Comparison of ENCODE assay signal across 9 mouse cellular contexts in the genomic region with DNA sequence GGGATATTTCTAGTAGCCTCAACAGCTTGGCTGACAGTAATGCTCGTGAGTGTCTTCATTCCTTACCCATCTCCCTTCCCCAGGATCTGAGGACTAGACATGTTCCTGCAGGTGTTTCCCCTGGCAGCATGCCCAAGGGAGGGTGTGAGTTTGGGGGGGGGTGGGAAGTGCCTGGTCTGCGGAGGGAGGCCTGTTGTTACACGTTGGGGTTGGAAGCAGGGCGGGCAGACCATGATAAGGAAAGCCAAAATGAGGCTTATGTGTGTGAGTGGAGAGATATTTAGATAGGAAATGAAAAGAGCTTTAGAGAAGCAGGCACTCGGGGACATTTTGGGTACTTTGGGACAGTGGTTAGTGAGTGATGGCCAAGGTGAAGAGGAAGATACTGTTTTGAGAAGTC. TPM values are rescaled to one million over a fixed set of nuclear protein-coding genes. Genes with fewer than 3 reads are reported as not detected.
DNase-seq lines count a peak whose midpoint lies in the region; ATAC-seq and TF ChIP-seq lines count a peak whose summit lies in the region.
"Had no signal": no experiment of that assay in that cellular context is flagged by ENCODE, and none has a peak within 500 bp of the region (broad histone marks: within the 10 kb centered on the region; RNA-seq: fewer than 3 reads in every experiment).

No protein-coding gene starts in this region.

- no peak overlapping the region for H3K9ac ChIP-seq in hindbrain, embryonic 16.5 days (ENCODE audit: low read depth, low read length)
- H3K9ac ChIP-seq in hindbrain, embryonic 14.5 days: peak overlapping the region; percentile 96; the same call in 1 of the 2 replicates
- no peak overlapping the region for H3K9ac ChIP-seq in midbrain, embryonic 12.5 days (replicated peaks)

- H3K36me3 ChIP-seq in hindbrain, embryonic 10.5 days: peaks cover 63% of the 10 kb centered on the region
- peaks cover 34% of the 10 kb centered on the region for H3K36me3 ChIP-seq in hindbrain, embryonic 16.5 days (ENCODE audit: control insufficient read depth, insufficient read depth, low read length)
- H3K36me3 ChIP-seq in hindbrain, embryonic 14.5 days (replicated peaks; ENCODE audit: control insufficient read depth, insufficient read depth): peaks cover 57% of the 10 kb centered on the region
- H3K36me3 ChIP-seq in midbrain, embryonic 12.5 days: peaks cover 50% of the 10 kb centered on the region

- intact Hi-C loops in left cerebral cortex, postnatal 25 days (cut with DNase I): no loop called here

- no peak overlapping the region for H3K4me2 ChIP-seq in hindbrain, embryonic 16.5 days (ENCODE audit: low read length)
- peak overlapping the region; percentile 74 for H3K4me2 ChIP-seq in hindbrain, embryonic 14.5 days (replicated peaks)
- H3K4me2 ChIP-seq in midbrain, embryonic 12.5 days (replicated peaks): peak overlapping the region; percentile 73

- H3K4me3 ChIP-seq in hindbrain, embryonic 10.5 days: peak overlapping the region; percentile 95
- no peak overlapping the region for H3K4me3 ChIP-seq in hindbrain, embryonic 16.5 days (ENCODE audit: low read length)
- peak overlapping the region; percentile 33 for H3K4me3 ChIP-seq in bone marrow, adult 2 months (replicated peaks; ENCODE audit: control insufficient read depth, low read depth, low read length)
- peak overlapping the region; percentile 2; the same call in 1 of the 2 replicates for H3K4me3 ChIP-seq in hindbrain, embryonic 14.5 days (replicated peaks; ENCODE audit: low read length)
- peak overlapping the region; percentile 12; the same call in 1 of the 2 replicates for H3K4me3 ChIP-seq in midbrain, embryonic 12.5 days

- H3K9me3 ChIP-seq in hindbrain, embryonic 10.5 days: no peaks in the 10 kb centered on the region
- no peaks in the 10 kb centered on the region for H3K9me3 ChIP-seq in hindbrain, embryonic 16.5 days (ENCODE audit: control insufficient read depth, low read length)
- H3K9me3 ChIP-seq in hindbrain, embryonic 14.5 days (ENCODE audit: control insufficient read depth, low read length): no peaks in the 10 kb centered on the region
- no peaks in the 10 kb centered on the region for H3K9me3 ChIP-seq in midbrain, embryonic 12.5 days

- H3K27ac ChIP-seq in hindbrain, embryonic 10.5 days: no peak overlapping the region; the same call in 1 of the 2 replicates
- no peak overlapping the region for H3K27ac ChIP-seq in hindbrain, embryonic 16.5 days (ENCODE audit: low read depth, low read length)
- H3K27ac ChIP-seq in bone marrow, adult 2 months (ENCODE audit: control insufficient read depth, insufficient read depth, low read depth, low read length, poor library complexity): peak overlapping the region; percentile 22
- no peak overlapping the region for H3K27ac ChIP-seq in hindbrain, embryonic 14.5 days
- no peak overlapping the region for H3K27ac ChIP-seq in midbrain, embryonic 12.5 days (replicated peaks)

- ATAC-seq in hindbrain, embryonic 16.5 days: no peak
- no peak for ATAC-seq in hindbrain, embryonic 14.5 days (ENCODE audit: low FRiP score)
- ATAC-seq in midbrain, embryonic 12.5 days (ENCODE audit: low FRiP score, low read depth): no peak
- ATAC-seq: Patski had no signal

- DNase-seq in hindbrain, embryonic 10.5 days (ENCODE audit: low spot score): no peak
- DNase-seq in hindbrain, embryonic 14.5 days (ENCODE audit: low spot score): no peak
- DNase-seq in adrenal gland, adult 18-20 months (ENCODE audit: low spot score in 2 of 2): no peak
- DNase-seq in left cerebral cortex, postnatal 25 days (ENCODE audit: low spot score in 2 of 2): no peak
- no peak for DNase-seq in gastrocnemius, postnatal 25 days

- no peak for TF ChIP-seq POLR2A in bone marrow, adult 2 months (IDR thresholded peaks at IDR 0.05; ENCODE audit: borderline replicate concordance, control insufficient read depth, low read depth, low read length)

- H3K27me3 ChIP-seq in hindbrain, embryonic 10.5 days (ENCODE audit: insufficient read depth, poor library complexity, severe bottlenecking): no peaks in the 10 kb centered on the region
- H3K27me3 ChIP-seq in hindbrain, embryonic 16.5 days (replicated peaks; ENCODE audit: control insufficient read depth, insufficient read depth, low read length): no peaks in the 10 kb centered on the region
- no peaks in the 10 kb centered on the region for H3K27me3 ChIP-seq in hindbrain, embryonic 14.5 days (ENCODE audit: control insufficient read depth, insufficient read depth, low read length)
- no peaks in the 10 kb centered on the region for H3K27me3 ChIP-seq in midbrain, embryonic 12.5 days
- H3K27me3 ChIP-seq: Patski had no signal

- 80% methylated on average over 5 of the region's 5 CpGs for WGBS in hindbrain, embryonic 10.5 days
- 67% methylated on average over 5 of the region's 5 CpGs for WGBS in hindbrain, embryonic 16.5 days
- 3% methylated on average over 5 of the region's 5 CpGs for WGBS in bone marrow, adult 2 months
- 69% methylated on average over 5 of the region's 5 CpGs for WGBS in hindbrain, embryonic 14.5 days
- 81% methylated on average over 5 of the region's 5 CpGs for WGBS in midbrain, embryonic 12.5 days

- TF ChIP-seq CTCF in bone marrow, adult 2 months (IDR thresholded peaks at IDR 0.05; ENCODE audit: control insufficient read depth, insufficient read depth, low read length): no peak

- H3K4me1 ChIP-seq in hindbrain, embryonic 10.5 days (replicated peaks): peaks cover 46% of the 10 kb centered on the region
- H3K4me1 ChIP-seq in hindbrain, embryonic 16.5 days (ENCODE audit: control insufficient read depth, insufficient read depth, low read depth, low read length): peaks cover 22% of the 10 kb centered on the region
- H3K4me1 ChIP-seq in bone marrow, adult 2 months (ENCODE audit: control insufficient read depth, insufficient read depth, low read length): peaks cover 5% of the 10 kb centered on the region; the same call in 1 of the 2 replicates
- peaks cover 30% of the 10 kb centered on the region for H3K4me1 ChIP-seq in hindbrain, embryonic 14.5 days (replicated peaks; ENCODE audit: control insufficient read depth, insufficient read depth, low read length)
- peaks cover 35% of the 10 kb centered on the region for H3K4me1 ChIP-seq in midbrain, embryonic 12.5 days

RNA-seq across cellular contexts. Expression of gene Mta2, which starts 2.4 kb away (rescaled TPM):
- 178 and 184 TPM in 2 replicates for polyA plus RNA-seq in hindbrain, embryonic 10.5 days (2016; fragmentation: Nextera tagmentation; extraction: Ambion mirVana)
- polyA plus RNA-seq in hindbrain, embryonic 16.5 days (2015; fragmentation: Nextera tagmentation; extraction: Ambion mirVana): 91.3 and 103 TPM in 2 replicates
- polyA plus RNA-seq in bone marrow, adult 2 months (2011; ENCODE audit: insufficient read depth, insufficient read length, low replicate concordance, missing spikeins): 67.4 and 91.6 TPM in 2 replicates
- 29.3 and 30.3 TPM in 2 replicates for polyA plus RNA-seq in hindbrain, embryonic 14.5 days (2014; fragmentation: Nextera tagmentation; extraction: Ambion mirVana)
- 189 and 192 TPM in 2 replicates for polyA plus RNA-seq in midbrain, embryonic 12.5 days (2016; fragmentation: Nextera tagmentation; extraction: Ambion mirVana)
- total RNA-seq in adrenal gland, adult 18-20 months (2021): 10 to 100 TPM; 81.1 to 89.8 TPM
- total RNA-seq in left cerebral cortex, postnatal 25 days (2021): 10 to 100 TPM; 46.0 to 46.9 TPM
- total RNA-seq in gastrocnemius, postnatal 25 days (2021): 10 to 100 TPM; 19.5 to 21.9 TPM

RNA-seq across cellular contexts. Expression of gene Tut1, which starts 9.6 kb away (rescaled TPM):
- polyA plus RNA-seq in hindbrain, embryonic 10.5 days (2016; fragmentation: Nextera tagmentation; extraction: Ambion mirVana): 39.3 and 41.2 TPM in 2 replicates
- 23.9 and 26.3 TPM in 2 replicates for polyA plus RNA-seq in hindbrain, embryonic 16.5 days (2015; fragmentation: Nextera tagmentation; extraction: Ambion mirVana)
- polyA plus RNA-seq in bone marrow, adult 2 months (2011; ENCODE audit: insufficient read depth, insufficient read length, low replicate concordance, missing spikeins): 10.7 and 19.1 TPM in 2 replicates
- 20.0 and 23.0 TPM in 2 replicates for polyA plus RNA-seq in hindbrain, embryonic 14.5 days (2014; fragmentation: Nextera tagmentation; extraction: Ambion mirVana)
- 34.0 and 34.2 TPM in 2 replicates for polyA plus RNA-seq in midbrain, embryonic 12.5 days (2016; fragmentation: Nextera tagmentation; extraction: Ambion mirVana)
- 10 to 100 TPM; 23.1 to 26.1 TPM for total RNA-seq in adrenal gland, adult 18-20 months (2021)
- 10 to 100 TPM; 18.7 to 20.1 TPM for total RNA-seq in left cerebral cortex, postnatal 25 days (2021)
- 1 to 10 TPM; 5.7 to 7.2 TPM for total RNA-seq in gastrocnemius, postnatal 25 days (2021)

RNA-seq across cellular contexts. Expression of gene Eml3, which starts 14.7 kb away (rescaled TPM):
- polyA plus RNA-seq in hindbrain, embryonic 10.5 days (2016; fragmentation: Nextera tagmentation; extraction: Ambion mirVana): 21.3 and 24.9 TPM in 2 replicates
- 10.3 and 11.3 TPM in 2 replicates for polyA plus RNA-seq in hindbrain, embryonic 16.5 days (2015; fragmentation: Nextera tagmentation; extraction: Ambion mirVana)
- polyA plus RNA-seq in bone marrow, adult 2 months (2011; ENCODE audit: insufficient read depth, insufficient read length, low replicate concordance, missing spikeins): 31.1 and 54.7 TPM in 2 replicates
- polyA plus RNA-seq in hindbrain, embryonic 14.5 days (2014; fragmentation: Nextera tagmentation; extraction: Ambion mirVana): 5.8 and 6.1 TPM in 2 replicates
- polyA plus RNA-seq in midbrain, embryonic 12.5 days (2016; fragmentation: Nextera tagmentation; extraction: Ambion mirVana): 14.9 and 15.8 TPM in 2 replicates
- total RNA-seq in adrenal gland, adult 18-20 months (2021): 10 to 100 TPM; 41.5 to 59.5 TPM
- total RNA-seq in left cerebral cortex, postnatal 25 days (2021): 1 to 10 TPM; 8.2 to 8.4 TPM
- 1 to 10 TPM; 6.0 to 7.2 TPM for total RNA-seq in gastrocnemius, postnatal 25 days (2021)

RNA-seq across cellular contexts. Expression of gene Rom1, which starts 14.9 kb away (rescaled TPM):
- polyA plus RNA-seq in hindbrain, embryonic 10.5 days (2016; fragmentation: Nextera tagmentation; extraction: Ambion mirVana): 3.4 and 4.2 TPM in 2 replicates
- 2.9 and 3.0 TPM in 2 replicates for polyA plus RNA-seq in hindbrain, embryonic 16.5 days (2015; fragmentation: Nextera tagmentation; extraction: Ambion mirVana)
- 3.6 and 9.7 TPM in 2 replicates for polyA plus RNA-seq in bone marrow, adult 2 months (2011; ENCODE audit: insufficient read depth, insufficient read length, low replicate concordance, missing spikeins)
- polyA plus RNA-seq in hindbrain, embryonic 14.5 days (2014; fragmentation: Nextera tagmentation; extraction: Ambion mirVana): 1.4 and 1.6 TPM in 2 replicates
- polyA plus RNA-seq in midbrain, embryonic 12.5 days (2016; fragmentation: Nextera tagmentation; extraction: Ambion mirVana): 2.1 and 2.2 TPM in 2 replicates
- 10 to 100 TPM; 29.8 to 49.2 TPM for total RNA-seq in adrenal gland, adult 18-20 months (2021)
- total RNA-seq in left cerebral cortex, postnatal 25 days (2021): 1 to 10 TPM; 5.7 TPM
- 10 to 100 TPM in 1 of 2 experiments, 1 to 10 TPM in 1; 6.7 to 18.4 TPM for total RNA-seq in gastrocnemius, postnatal 25 days (2021)

RNA-seq across cellular contexts. Expression of gene Eef1g, which starts 22.8 kb away (rescaled TPM):
- 402 and 497 TPM in 2 replicates for polyA plus RNA-seq in hindbrain, embryonic 10.5 days (2016; fragmentation: Nextera tagmentation; extraction: Ambion mirVana)
- polyA plus RNA-seq in hindbrain, embryonic 16.5 days (2015; fragmentation: Nextera tagmentation; extraction: Ambion mirVana): 284 and 301 TPM in 2 replicates
- 129 and 224 TPM in 2 replicates for polyA plus RNA-seq in bone marrow, adult 2 months (2011; ENCODE audit: insufficient read depth, insufficient read length, low replicate concordance, missing spikeins)
- 308 and 316 TPM in 2 replicates for polyA plus RNA-seq in hindbrain, embryonic 14.5 days (2014; fragmentation: Nextera tagmentation; extraction: Ambion mirVana)
- polyA plus RNA-seq in midbrain, embryonic 12.5 days (2016; fragmentation: Nextera tagmentation; extraction: Ambion mirVana): 338 and 351 TPM in 2 replicates
- total RNA-seq in adrenal gland, adult 18-20 months (2021): 100 to 1,000 TPM; 334 to 342 TPM
- 100 to 1,000 TPM; 203 to 212 TPM for total RNA-seq in left cerebral cortex, postnatal 25 days (2021)
- 100 to 1,000 TPM; 464 to 492 TPM for total RNA-seq in gastrocnemius, postnatal 25 days (2021)
